Mouse (Mus musculus) gonadal fat pad, adult 2 months (tissue): Measurements from ENCODE around the gene Cyp2j13. TPM values are rescaled to one million over a fixed set of nuclear protein-coding genes. Genes with fewer than 3 reads are reported as not detected.
"Not testable (repeated sequence)": the region's sequence is repeated elsewhere in the genome, so short reads cannot be mapped to it uniquely, and the experiment has no call there.

Experiments used
- DNase-seq: peaks from one replicate; pipeline ENCODE4 v3.0.0-alpha.2; 2012; ENCODE audit warnings: low read depth
- polyA plus RNA-seq: library from polyadenylated mRNA; depleted of rRNA; stranded (reverse); fragments of >200 nt; gene quantifications from 2 replicates; pipeline ENCODE4 v1.2.3, GENCODE M21; 2012; rRNA removed

Cyp2j13 gene
- 4.6 and 7.1 TPM in 2 replicates for polyA plus RNA-seq

- DNase-seq = no peak
Measured at GRCm38 (mm10) chr4:96077261-96078125, at the start of gene Cyp2j13. Gene Cyp2j13 (minus strand): TSS chr4:96077546.

- no peak for DNase-seq
Measured at GRCm38 (mm10) chr4:96096841-96097240, 19.5 kb upstream of the Cyp2j13 start.

- DNase-seq = no peak
Measured at GRCm38 (mm10) chr4:96091869-96092268, 14.5 kb upstream of the Cyp2j13 start.

GRCm38 (mm10) chr4:96089356-96090048 is 12.2 kb upstream of the Cyp2j13 start:
- not testable (repeated sequence) for DNase-seq

- DNase-seq = no peak
Measured at GRCm38 (mm10) chr4:96078308-96078707, 962 bp upstream of the Cyp2j13 start.

- DNase-seq = no peak
Measured at GRCm38 (mm10) chr4:96062045-96062444, 15.3 kb downstream of the Cyp2j13 start.

GRCm38 (mm10) chr4:96060106-96060505 is 17.2 kb downstream of the Cyp2j13 start:
- DNase-seq = no peak

- no peak for DNase-seq
Measured at GRCm38 (mm10) chr4:96028412-96028811, 48.9 kb downstream of the Cyp2j13 start.

- DNase-seq = no peak
Measured at GRCm38 (mm10) chr4:96022803-96023202, 54.5 kb downstream of the Cyp2j13 start.

- no peak for DNase-seq
Measured at GRCm38 (mm10) chr4:96016875-96017274, 60.5 kb downstream of the Cyp2j13 start.

- not testable (repeated sequence) for DNase-seq
Measured at GRCm38 (mm10) chr4:95982221-95982620, 95.1 kb downstream of the Cyp2j13 start.

Other genes with a start within 250 kb of the Cyp2j13 start
- gene Hook1, start 110.3 kb downstream of the Cyp2j13 start, polyA plus RNA-seq = 10.5 and 11.7 TPM in 2 replicates
- not detected in 2 replicates for gene Cyp2j12, start 63.6 kb upstream of the Cyp2j13 start, polyA plus RNA-seq
- gene Cyp2j7, start 159.1 kb upstream of the Cyp2j13 start, polyA plus RNA-seq = not detected in 2 replicates